Mouse (Mus musculus) cerebellum, adult 2 months (tissue): ENCODE data around the gene Olfr133. TPM values are rescaled to one million over a fixed set of nuclear protein-coding genes. Genes with fewer than 3 reads are reported as not detected.
"Not testable (repeated sequence)": the region's sequence is repeated elsewhere in the genome, so short reads cannot be mapped to it uniquely, and the experiment has no call there.

Experiments
- DNase-seq, 2 experiments: peaks; one replicate each; pipeline ENCODE4 v3.0.0; 2021
- H3K27ac ChIP-seq: fragments of 200-500 bp; 2 replicates; pipeline ENCODE4 v1.5.1; 2012; ENCODE audit warnings: low read length, control low read depth, inconsistent platforms; ENCODE audit not compliant: insufficient read depth
- H3K27me3 ChIP-seq: fragments of 200-500 bp; 2 replicates; pipeline ENCODE4 v1.6.1; 2012; ENCODE audit warnings: inconsistent platforms, mild to moderate bottlenecking, low read length, moderate library complexity; ENCODE audit not compliant: control insufficient read depth, insufficient read depth
- H3K4me1 ChIP-seq: fragments of 200-500 bp; 2 replicates; pipeline ENCODE4 v1.6.1; 2011; ENCODE audit warnings: low read length; ENCODE audit not compliant: control insufficient read depth, insufficient read depth
- H3K4me3 ChIP-seq: fragments of 200-500 bp; replicated peaks from 2 replicates; pipeline ENCODE3; 2011; ENCODE audit warnings: mild to moderate bottlenecking, low read depth, low read length, control low read depth; ENCODE audit not compliant: insufficient read depth
- CTCF ChIP-seq: fragments of 200-500 bp; IDR thresholded peaks from 2 replicates; pipeline ENCODE4 v1.5.1; 2011; ENCODE audit warnings: low read depth, mild to moderate bottlenecking, control low read depth, low read length, moderate library complexity, borderline replicate concordance; ENCODE audit not compliant: insufficient read depth
- POLR2A ChIP-seq: fragments of 200-500 bp; IDR thresholded peaks from 2 replicates; pipeline ENCODE4 v1.6.1; 2011; ENCODE audit warnings: low read length, control low read depth, borderline replicate concordance; ENCODE audit not compliant: insufficient read depth
- WGBS: fragments of 180-500 bp; shearing (Covaris S2); methylation state at CpG from one replicate; pipeline ENCODE4 v1.1.7; 2018; 5-methylcytosine and 5-hydroxymethylcytosine counted together
- polyA plus RNA-seq: library from polyadenylated mRNA; depleted of rRNA; stranded (reverse); fragments of >200 nt; gene quantifications from 2 replicates; pipeline ENCODE4 v1.2.3, GENCODE M21; 2012; rRNA removed

Olfr133 gene
- polyA plus RNA-seq, result not detected in 2 replicates

GRCm38 (mm10) chr17:38144981-38145380 is at the start of gene Olfr133:
Gene Olfr133 (plus strand): TSS chr17:38145281.
- no peak for DNase-seq
- Histone ChIP-seq H3K4me1 (no peaks in the 10 kb centered on the region), H3K4me3 (no peak within 1 kb of the TSS), H3K27ac (no peak within 1 kb of the TSS), H3K27me3 (no peaks in the 10 kb centered on the region)
- TF ChIP-seq CTCF, result no peak
- TF ChIP-seq POLR2A, result no peak
- 5% methylated on average over 2 of the region's 2 CpGs for WGBS

- not testable (repeated sequence) for H3K4me3 ChIP-seq, DNase-seq, H3K4me1 ChIP-seq, H3K27ac ChIP-seq, H3K27me3 ChIP-seq
- WGBS, result 90% methylated on average over 1 of the region's 1 CpGs
These were observed 20.9 kb upstream of the Olfr133 start for GRCm38 (mm10) chr17:38124199-38124598.

GRCm38 (mm10) chr17:38125371-38125770 is 19.7 kb upstream of the Olfr133 start:
- WGBS, result 60% methylated on average over 3 of the region's 3 CpGs
- H3K27me3 ChIP-seq, H3K4me1 ChIP-seq, H3K4me3 ChIP-seq, H3K27ac ChIP-seq, DNase-seq: not testable (repeated sequence)

GRCm38 (mm10) chr17:38134426-38134825 is 10.7 kb upstream of the Olfr133 start, which contains the start of gene Olfr132:
Gene Olfr132 (minus strand): TSS chr17:38134526.
- Histone ChIP-seq H3K27me3 (no peaks in the 10 kb centered on the region), H3K4me1 (no peaks in the 10 kb centered on the region), H3K27ac (no peak within 1 kb of the TSS), H3K4me3 (no peak within 1 kb of the TSS)
- TF ChIP-seq CTCF (no peak), POLR2A (no peak)
- DNase-seq, result no peak
- WGBS, result 64% methylated on average over 1 of the region's 1 CpGs

- Histone ChIP-seq H3K4me3 (no peak within 1 kb of the TSS), H3K27ac (no peak within 1 kb of the TSS), H3K4me1 (no peaks in the 10 kb centered on the region), H3K27me3 (no peaks in the 10 kb centered on the region)
- DNase-seq, result no peak
- no peak for TF ChIP-seq POLR2A
- no peak for TF ChIP-seq CTCF
- WGBS, result 55% methylated on average over 3 of the region's 3 CpGs
These were observed 26.0 kb downstream of the Olfr133 start, which contains the start of gene Olfr134 for GRCm38 (mm10) chr17:38171088-38171487. Gene Olfr134 (plus strand): TSS chr17:38171388.

Other genes starting within 250 kb of the Olfr133 start
- gene Olfr127, start 244.8 kb upstream of the Olfr133 start, polyA plus RNA-seq, result not detected in 2 replicates
- gene Olfr128, start 224.7 kb upstream of the Olfr133 start, polyA plus RNA-seq, result not detected in 2 replicates
- gene Olfr761, start 192.2 kb upstream of the Olfr133 start, polyA plus RNA-seq, result not detected in 2 replicates
- not detected in 2 replicates for gene Olfr129, start 85.2 kb upstream of the Olfr133 start, polyA plus RNA-seq
- gene Olfr130, start 81.4 kb upstream of the Olfr133 start, polyA plus RNA-seq, result not detected in 2 replicates
- gene Olfr131, start 56.6 kb upstream of the Olfr133 start, polyA plus RNA-seq, result not detected in 2 replicates
- not detected in 2 replicates for gene Olfr132, start 10.8 kb upstream of the Olfr133 start, polyA plus RNA-seq
- gene Olfr134, start 26.1 kb downstream of the Olfr133 start, polyA plus RNA-seq, result not detected in 2 replicates
- not detected in 2 replicates for gene Olfr135, start 59.1 kb downstream of the Olfr133 start, polyA plus RNA-seq
- gene Olfr138, start 115.8 kb downstream of the Olfr133 start, polyA plus RNA-seq, result not detected in 2 replicates
- not detected in 2 replicates for gene Olfr137, start 162.3 kb downstream of the Olfr133 start, polyA plus RNA-seq
- gene Olfr136, start 184.6 kb downstream of the Olfr133 start, polyA plus RNA-seq, result not detected in 2 replicates